Mouse (Mus musculus): ENCODE measurements around the gene Fut1. TPM values are rescaled to one million over a fixed set of nuclear protein-coding genes. Genes with fewer than 3 reads are reported as not detected.

Fut1 gene
- polyA plus RNA-seq, 1 experiment = 0.71 TPM

- Histone ChIP-seq H3K4me1 (ENCODE audit: control insufficient read depth, insufficient read depth, insufficient read length) (peaks cover 11% of the 10 kb centered on the region; the same call in 1 of the 2 replicates), H3K36me3 (ENCODE audit: control insufficient read depth, insufficient read depth, low read length) (peaks cover 6% of the 10 kb centered on the region), H3K27ac (ENCODE audit: insufficient read depth, low read length) (no peak overlapping the region), H3K4me3 (ENCODE audit: extremely low read depth, insufficient read depth, insufficient read length) (no peak overlapping the region), H3K27me3 (ENCODE audit: control insufficient read depth, insufficient read depth, low read length) (no peaks in the 10 kb centered on the region)
- DNase-seq (ENCODE audit: low read depth in 1 of 2, low spot score in 2 of 2) = no peak
- 91% methylated on average over 15 of the region's 15 CpGs for WGBS
- TF ChIP-seq POLR2A (IDR thresholded peaks at IDR 0.05; ENCODE audit: low read depth, low read length) = no peak
- TF ChIP-seq CTCF (IDR thresholded peaks at IDR 0.05; ENCODE audit: extremely low read depth, insufficient read depth, insufficient read length, insufficient replicate concordance) = no peak
These were observed 42.4 kb upstream of the Fut1 start for GRCm38 (mm10) chr7:45574472-45575379.

- Histone ChIP-seq H3K27me3 (ENCODE audit: control insufficient read depth, insufficient read depth, low read length) (no peaks in the 10 kb centered on the region), H3K4me1 (ENCODE audit: control insufficient read depth, insufficient read depth, insufficient read length) (no peaks in the 10 kb centered on the region; the same call in 1 of the 2 replicates), H3K4me3 (ENCODE audit: extremely low read depth, insufficient read depth, insufficient read length) (no peak overlapping the region), H3K36me3 (ENCODE audit: control insufficient read depth, insufficient read depth, low read length) (peaks cover 5% of the 10 kb centered on the region; the same call in 1 of the 2 replicates), H3K27ac (ENCODE audit: insufficient read depth, low read length) (no peak overlapping the region)
- DNase-seq (ENCODE audit: low read depth in 1 of 2, low spot score in 2 of 2) = no peak
- WGBS = 90% methylated on average over 6 of the region's 6 CpGs
- TF ChIP-seq POLR2A (IDR thresholded peaks at IDR 0.05; ENCODE audit: low read depth, low read length) = no peak
- TF ChIP-seq CTCF (IDR thresholded peaks at IDR 0.05; ENCODE audit: extremely low read depth, insufficient read depth, insufficient read length, insufficient replicate concordance) = no peak
These were observed 31.2 kb upstream of the Fut1 start for GRCm38 (mm10) chr7:45585923-45586322.

DNA sequence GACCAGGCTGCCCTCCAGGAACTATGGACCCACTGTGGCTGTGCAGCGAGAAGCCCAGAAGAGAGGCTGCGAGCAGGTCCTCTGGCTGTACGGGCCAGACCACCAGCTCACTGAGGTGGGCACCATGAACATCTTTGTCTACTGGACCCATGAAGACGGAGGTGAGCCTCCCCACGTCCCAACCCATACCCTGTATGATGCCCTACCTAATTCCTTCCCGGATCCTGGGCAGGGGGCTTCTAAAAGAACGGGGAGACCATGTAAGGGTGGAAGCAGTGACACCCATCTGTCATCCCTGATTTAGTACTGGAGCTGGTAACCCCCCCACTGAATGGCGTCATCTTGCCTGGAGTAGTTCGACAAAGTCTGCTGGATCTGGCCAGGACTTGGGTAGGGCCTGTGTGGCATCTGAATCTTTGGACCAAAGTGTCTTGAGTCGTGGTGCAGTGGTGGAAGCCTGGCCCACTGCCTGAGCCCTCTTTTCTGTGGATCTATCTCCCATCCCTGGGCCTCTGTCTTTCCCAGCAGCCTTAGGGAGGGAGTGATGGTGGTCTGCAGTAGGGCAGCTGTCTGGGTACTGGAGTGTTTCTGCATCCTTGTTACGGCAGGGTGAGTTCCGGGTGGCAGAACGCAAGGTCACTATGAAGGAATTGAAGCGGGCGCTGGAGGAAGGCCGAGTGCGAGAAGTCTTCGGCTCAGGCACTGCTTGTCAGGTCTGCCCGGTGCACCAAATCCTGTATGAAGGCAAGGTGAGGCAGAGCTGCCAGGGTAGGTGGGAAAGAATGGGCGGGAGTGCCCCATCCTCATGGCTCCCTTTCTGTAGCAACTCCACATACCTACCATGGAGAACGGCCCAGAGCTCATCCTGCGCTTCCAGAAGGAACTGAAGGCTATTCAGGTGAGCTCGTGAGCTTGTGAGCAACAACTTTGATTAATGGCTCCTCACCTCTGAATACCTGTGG is 29.2 kb upstream of the Fut1 start:
- H3K27ac ChIP-seq (ENCODE audit: insufficient read depth, low read length) = no peak overlapping the region
- H3K4me1 ChIP-seq (ENCODE audit: control insufficient read depth, insufficient read depth, insufficient read length) = peaks cover 7% of the 10 kb centered on the region; the same call in 1 of the 2 replicates
- TF ChIP-seq CTCF (IDR thresholded peaks at IDR 0.05; ENCODE audit: extremely low read depth, insufficient read depth, insufficient read length, insufficient replicate concordance) (no peak), POLR2A (IDR thresholded peaks at IDR 0.05; ENCODE audit: low read depth, low read length) (no peak)
- DNase-seq (ENCODE audit: low read depth in 1 of 2, low spot score in 2 of 2) = no peak
- no peaks in the 10 kb centered on the region for H3K27me3 ChIP-seq (ENCODE audit: control insufficient read depth, insufficient read depth, low read length)
- H3K36me3 ChIP-seq (ENCODE audit: control insufficient read depth, insufficient read depth, low read length) = peaks cover 5% of the 10 kb centered on the region; the same call in 1 of the 2 replicates
- no peak overlapping the region for H3K4me3 ChIP-seq (ENCODE audit: extremely low read depth, insufficient read depth, insufficient read length)
- WGBS = 93% methylated on average over 23 of the region's 23 CpGs

GRCm38 (mm10) chr7:45589173-45589572 is 27.9 kb upstream of the Fut1 start:
- Histone ChIP-seq H3K4me1 (ENCODE audit: control insufficient read depth, insufficient read depth, insufficient read length) (peaks cover 7% of the 10 kb centered on the region; the same call in 1 of the 2 replicates), H3K4me3 (ENCODE audit: extremely low read depth, insufficient read depth, insufficient read length) (peak overlapping the region; percentile 55), H3K27ac (ENCODE audit: insufficient read depth, low read length) (no peak overlapping the region), H3K36me3 (ENCODE audit: control insufficient read depth, insufficient read depth, low read length) (peaks cover 4% of the 10 kb centered on the region; the same call in 1 of the 2 replicates), H3K27me3 (ENCODE audit: control insufficient read depth, insufficient read depth, low read length) (no peaks in the 10 kb centered on the region)
- TF ChIP-seq CTCF (IDR thresholded peaks at IDR 0.05; ENCODE audit: extremely low read depth, insufficient read depth, insufficient read length, insufficient replicate concordance) (peak; percentile 78; the same call in 1 of the 2 replicates), POLR2A (IDR thresholded peaks at IDR 0.05; ENCODE audit: low read depth, low read length) (no peak)
- peak; percentile 49 to 76 for DNase-seq (ENCODE audit: low read depth in 1 of 2, low spot score in 2 of 2)
- 6% methylated on average over 19 of the region's 19 CpGs for WGBS

- TF ChIP-seq CTCF (IDR thresholded peaks at IDR 0.05; ENCODE audit: extremely low read depth, insufficient read depth, insufficient read length, insufficient replicate concordance) (no peak), POLR2A (IDR thresholded peaks at IDR 0.05; ENCODE audit: low read depth, low read length) (no peak)
- WGBS = 94% methylated on average over 5 of the region's 5 CpGs
- H3K27ac ChIP-seq (ENCODE audit: insufficient read depth, low read length) = peak overlapping the region; percentile 46
These were observed 27.2 kb upstream of the Fut1 start for GRCm38 (mm10) chr7:45589898-45590297.

DNA sequence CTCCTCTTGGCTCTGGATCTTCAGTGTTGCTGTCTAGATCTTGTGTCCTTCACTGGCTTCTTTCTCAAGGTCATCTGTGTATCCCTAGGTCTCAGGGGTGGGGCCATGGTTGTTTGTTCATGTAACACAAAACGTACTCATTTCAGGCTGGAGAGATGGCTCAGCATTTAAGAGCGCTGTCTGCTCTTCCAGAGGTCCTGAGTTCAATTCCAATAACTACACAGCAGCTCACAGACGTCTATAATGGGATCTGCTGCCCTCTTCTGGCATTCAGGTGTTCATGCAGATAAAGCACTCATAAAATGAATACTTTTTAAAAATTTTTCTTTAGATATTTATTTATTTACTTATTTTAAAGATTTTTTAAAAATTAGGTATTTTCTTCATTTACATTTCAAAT is 26.2 kb upstream of the Fut1 start:
- no peaks in the 10 kb centered on the region; the same call in 1 of the 2 replicates for H3K36me3 ChIP-seq (ENCODE audit: control insufficient read depth, insufficient read depth, low read length)

More at GRCm38 (mm10) chr7:45589898-45590297, 27.2 kb upstream of the Fut1 start:
- Histone ChIP-seq H3K27me3 (ENCODE audit: control insufficient read depth, insufficient read depth, low read length) (no peaks in the 10 kb centered on the region), H3K4me1 (ENCODE audit: control insufficient read depth, insufficient read depth, insufficient read length) (peaks cover 7% of the 10 kb centered on the region; the same call in 1 of the 2 replicates), H3K4me3 (ENCODE audit: extremely low read depth, insufficient read depth, insufficient read length) (no peak overlapping the region), H3K36me3 (ENCODE audit: control insufficient read depth, insufficient read depth, low read length) (peaks cover 4% of the 10 kb centered on the region; the same call in 1 of the 2 replicates)
- no peak for DNase-seq (ENCODE audit: low read depth in 1 of 2, low spot score in 2 of 2)

More for the DNA sequence above, 26.2 kb upstream of the Fut1 start:
- 62% methylated on average over 3 of the region's 3 CpGs for WGBS
- Histone ChIP-seq H3K4me1 (ENCODE audit: control insufficient read depth, insufficient read depth, insufficient read length) (peaks cover 7% of the 10 kb centered on the region; the same call in 1 of the 2 replicates), H3K27ac (ENCODE audit: insufficient read depth, low read length) (no peak overlapping the region), H3K27me3 (ENCODE audit: control insufficient read depth, insufficient read depth, low read length) (no peaks in the 10 kb centered on the region), H3K4me3 (ENCODE audit: extremely low read depth, insufficient read depth, insufficient read length) (no peak overlapping the region)
- TF ChIP-seq POLR2A (IDR thresholded peaks at IDR 0.05; ENCODE audit: low read depth, low read length) = no peak
- TF ChIP-seq CTCF (IDR thresholded peaks at IDR 0.05; ENCODE audit: extremely low read depth, insufficient read depth, insufficient read length, insufficient replicate concordance) = no peak
- no peak for DNase-seq (ENCODE audit: low read depth in 1 of 2, low spot score in 2 of 2)

Data from spleen, adult 2 months (tissue).